In the genomic region with DNA sequence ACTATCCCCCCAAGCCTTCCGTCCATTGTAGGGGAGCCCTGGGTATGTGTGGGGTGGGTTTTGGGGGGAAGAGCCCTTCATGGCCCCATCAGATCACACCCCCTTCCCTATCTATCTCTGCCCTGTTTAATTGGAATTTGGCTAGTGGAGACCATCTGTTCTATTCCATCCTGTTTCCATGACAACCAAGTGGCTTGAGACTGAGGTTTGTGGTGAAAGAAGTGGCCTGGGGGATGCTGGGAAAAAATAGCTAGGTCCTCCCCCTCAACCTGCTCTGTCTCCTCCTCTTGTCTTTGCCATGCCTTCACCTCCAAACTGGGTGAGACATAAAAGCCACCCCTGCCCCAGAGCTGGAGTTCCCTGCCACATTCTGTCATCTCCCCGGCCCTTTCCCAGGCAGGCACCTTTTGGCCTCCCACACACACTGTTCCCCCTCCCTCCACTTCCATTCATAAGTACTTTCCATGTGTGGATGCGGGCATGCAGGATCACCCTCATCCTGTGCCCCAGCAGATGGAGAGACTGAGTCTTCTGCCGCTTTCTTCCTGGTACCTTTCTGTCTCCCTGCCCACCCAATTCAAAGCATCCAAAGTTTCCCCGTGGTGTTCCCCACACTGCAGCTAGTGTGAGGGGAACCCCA, we compare ENCODE assay signal across 9 mouse cellular contexts. TPM values are rescaled to one million over a fixed set of nuclear protein-coding genes. Genes with fewer than 3 reads are reported as not detected.
DNase-seq lines count a peak whose midpoint lies in the region; ATAC-seq and TF ChIP-seq lines count a peak whose summit lies in the region.
"Had no signal": no experiment of that assay in that cellular context is flagged by ENCODE, and none has a peak within 500 bp of the region (broad histone marks: within the 10 kb centered on the region; RNA-seq: fewer than 3 reads in every experiment).

No protein-coding gene starts in this region.

- peak; percentile 76 for ATAC-seq in forebrain, embryonic 13.5 days
- peak; percentile 78 for ATAC-seq in midbrain, embryonic 11.5 days (ENCODE audit: low FRiP score)
- ATAC-seq in stomach, postnatal 0 days (ENCODE audit: low FRiP score, low TSS enrichment), result no peak

- dilution Hi-C loops in CH12.LX (cut with MboI; ENCODE audit: extremely low pct_ligation_motif_present, extremely low pct_unique_long_range_greater_than_20kb, low sequenced_read_pairs), result no loop called here

- H3K79me2 ChIP-seq in CH12.LX (replicated peaks; ENCODE audit: control insufficient read depth, extremely low read depth, insufficient read depth, poor library complexity, severe bottlenecking), result no peaks in the 10 kb centered on the region

- no peak for TF ChIP-seq CTCF in CH12.LX (conservative IDR thresholded peaks at IDR 0.05 in 1 of 2, IDR thresholded peaks at IDR 0.05 in 1 of 2; ENCODE audit: low read depth in 2 of 2, low read length in 2 of 2)
- TF ChIP-seq CTCF in stomach, postnatal 0 days (IDR thresholded peaks at IDR 0.05; ENCODE audit: low read depth), result no peak

- H3K27ac ChIP-seq in CH12.LX (ENCODE audit: insufficient read depth, low read depth), result peak overlapping the region; percentile 56
- peak overlapping the region; percentile 88 for H3K27ac ChIP-seq in forebrain, embryonic 13.5 days
- H3K27ac ChIP-seq in midbrain, embryonic 11.5 days (ENCODE audit: low read depth, low read length), result peak overlapping the region; percentile 64
- no peak overlapping the region for H3K27ac ChIP-seq in stomach, postnatal 0 days (replicated peaks)

- no peak for TF ChIP-seq RAD21 in CH12.LX (IDR thresholded peaks at IDR 0.05; ENCODE audit: low read depth, low read length)

- 0 out of 2 replicates have a peak overlapping the region, but pooled peaks have one; percentile 39 for H3K4me2 ChIP-seq in CH12.LX (ENCODE audit: insufficient read depth, low read depth, poor library complexity, severe bottlenecking)
- H3K4me2 ChIP-seq in forebrain, embryonic 13.5 days, result peak overlapping the region; percentile 44
- no peak overlapping the region for H3K4me2 ChIP-seq in midbrain, embryonic 11.5 days
- H3K4me2 ChIP-seq in stomach, postnatal 0 days (replicated peaks; ENCODE audit: low read depth), result no peak overlapping the region

- no peak for TF ChIP-seq EP300 in CH12.LX (IDR thresholded peaks at IDR 0.05; ENCODE audit: low read length)
- no peak for TF ChIP-seq EP300 in stomach, postnatal 0 days (optimal IDR thresholded peaks at IDR 0.05)

- H3K4me1 ChIP-seq in CH12.LX (ENCODE audit: control insufficient read depth in 1 of 2, insufficient read depth in 2 of 2), result peaks cover 28 to 76% of the 10 kb centered on the region in 2 experiments
- H3K4me1 ChIP-seq in forebrain, embryonic 13.5 days, result peaks cover 74% of the 10 kb centered on the region
- H3K4me1 ChIP-seq in midbrain, embryonic 11.5 days (ENCODE audit: control insufficient read depth, insufficient read depth, low read length), result peaks cover 48% of the 10 kb centered on the region
- no peaks in the 10 kb centered on the region; the same call in 1 of the 2 replicates for H3K4me1 ChIP-seq in stomach, postnatal 0 days (replicated peaks; ENCODE audit: control insufficient read depth, insufficient read depth)

- DNase-seq in cerebellum, adult 9-10 months, result peak; percentile 62
- no peak for DNase-seq in cerebellum, postnatal 25 days
- DNase-seq in CH12.LX (ENCODE audit: extremely low read depth), result peak; percentile 75
- DNase-seq in midbrain, embryonic 11.5 days (ENCODE audit: low spot score, missing footprints), result peak; percentile 91
- DNase-seq in lung, postnatal 14 days, result no peak
- DNase-seq in adrenal gland, postnatal 14 days, result no peak
- no peak for DNase-seq in stomach, postnatal 0 days (ENCODE audit: low spot score)
- DNase-seq: thymus, postnatal 25 days had no signal

- H3K9ac ChIP-seq in CH12.LX (ENCODE audit: insufficient read depth, low read depth), result 0 out of 2 replicates have a peak overlapping the region, but pooled peaks have one; percentile 10
- H3K9ac ChIP-seq in forebrain, embryonic 13.5 days, result no peak overlapping the region; the same call in 1 of the 2 replicates
- H3K9ac ChIP-seq in midbrain, embryonic 11.5 days (ENCODE audit: low read length), result no peak overlapping the region
- H3K9ac ChIP-seq in stomach, postnatal 0 days (ENCODE audit: low read length), result no peak overlapping the region

- H3K36me3 ChIP-seq in CH12.LX (replicated peaks in 1 of 2; ENCODE audit: control insufficient read depth in 1 of 2, insufficient read depth in 1 of 2, low read length in 1 of 2), result peaks cover 0 to 3% of the 10 kb centered on the region in 2 experiments
- H3K36me3 ChIP-seq in forebrain, embryonic 13.5 days (ENCODE audit: poor library complexity, severe bottlenecking), result peaks cover 6% of the 10 kb centered on the region; the same call in 1 of the 2 replicates
- no peaks in the 10 kb centered on the region for H3K36me3 ChIP-seq in midbrain, embryonic 11.5 days (ENCODE audit: control insufficient read depth, insufficient read depth, low read length)
- no peaks in the 10 kb centered on the region for H3K36me3 ChIP-seq in stomach, postnatal 0 days (ENCODE audit: control insufficient read depth, insufficient read depth, low read length)

- no peaks in the 10 kb centered on the region for H3K27me3 ChIP-seq in CH12.LX (replicated peaks)
- no peaks in the 10 kb centered on the region for H3K27me3 ChIP-seq in forebrain, embryonic 13.5 days
- H3K27me3 ChIP-seq in midbrain, embryonic 11.5 days (ENCODE audit: control insufficient read depth, insufficient read depth, low read length), result no peaks in the 10 kb centered on the region
- H3K27me3 ChIP-seq in stomach, postnatal 0 days (ENCODE audit: control insufficient read depth, insufficient read depth, low read length), result no peaks in the 10 kb centered on the region

- WGBS in forebrain, embryonic 13.5 days, result 24% methylated on average over 5 of the region's 5 CpGs
- WGBS in midbrain, embryonic 11.5 days, result 50% methylated on average over 5 of the region's 5 CpGs
- WGBS in stomach, postnatal 0 days, result 69% methylated on average over 5 of the region's 5 CpGs

- no peak for TF ChIP-seq POLR2A in CH12.LX (IDR thresholded peaks at IDR 0.05; ENCODE audit: low read depth, low read length)

- in situ Hi-C loops in CH12.LX (cut with MboI; ENCODE audit: low pct_ligation_motif_present, low pct_unique_long_range_greater_than_20kb, low sequenced_read_pairs), result no loop called here

- H3K9me3 ChIP-seq in CH12.LX (replicated peaks; ENCODE audit: low read length), result peaks cover 8% of the 10 kb centered on the region
- H3K9me3 ChIP-seq in forebrain, embryonic 13.5 days (replicated peaks), result peaks cover 4% of the 10 kb centered on the region; the same call in 1 of the 2 replicates
- H3K9me3 ChIP-seq in midbrain, embryonic 11.5 days (ENCODE audit: control insufficient read depth, low read length), result no peaks in the 10 kb centered on the region
- H3K9me3 ChIP-seq in stomach, postnatal 0 days (ENCODE audit: control insufficient read depth, low read length), result no peaks in the 10 kb centered on the region

- H3K4me3 ChIP-seq in CH12.LX (replicated peaks in 1 of 3; ENCODE audit: low read depth in 2 of 3, low read length in 2 of 3, poor library complexity in 1 of 3), result no peak overlapping the region
- no peak overlapping the region for H3K4me3 ChIP-seq in forebrain, embryonic 13.5 days
- no peak overlapping the region for H3K4me3 ChIP-seq in midbrain, embryonic 11.5 days (ENCODE audit: low read depth, low read length)
- no peak overlapping the region for H3K4me3 ChIP-seq in stomach, postnatal 0 days (ENCODE audit: low read depth, low read length)

TF ChIP-seq in CH12.LX, 34 proteins besides CTCF, POLR2A, EP300 and RAD21:
- TF ChIP-seq TCF12 (IDR thresholded peaks at IDR 0.05; ENCODE audit: low read depth, low read length) (no peak), MYC (IDR thresholded peaks at IDR 0.05; ENCODE audit: low read depth, low read length) (no peak), ZMIZ1 (IDR thresholded peaks at IDR 0.05; ENCODE audit: low read depth, low read length) (no peak), CHD2 (IDR thresholded peaks at IDR 0.05; ENCODE audit: low read length) (no peak), JUND (conservative IDR thresholded peaks at IDR 0.05; ENCODE audit: low read depth, low read length) (no peak), RCOR1 (conservative IDR thresholded peaks at IDR 0.05; ENCODE audit: low read depth, low read length) (no peak), JUN (IDR thresholded peaks at IDR 0.05; ENCODE audit: insufficient read depth, low read depth, low read length) (no peak), USF2 (conservative IDR thresholded peaks at IDR 0.05; ENCODE audit: low read depth, low read length) (no peak), NELFE (IDR thresholded peaks at IDR 0.05; ENCODE audit: low read depth, low read length) (no peak), ZC3H11A (IDR thresholded peaks at IDR 0.05; ENCODE audit: low read depth, low read length) (no peak), PAX5 (IDR thresholded peaks at IDR 0.05; ENCODE audit: low read length) (no peak), SIN3A (IDR thresholded peaks at IDR 0.05; ENCODE audit: low read length) (no peak), NRF1 (IDR thresholded peaks at IDR 0.05; ENCODE audit: low read depth, low read length) (no peak), POLR2AphosphoS2 (IDR thresholded peaks at IDR 0.05; ENCODE audit: low read depth, low read length) (no peak), KAT2A (IDR thresholded peaks at IDR 0.05; ENCODE audit: insufficient replicate concordance, low read length) (no peak), MXI1 (IDR thresholded peaks at IDR 0.05; ENCODE audit: low read depth, low read length) (no peak), IRF4 (IDR thresholded peaks at IDR 0.05; ENCODE audit: low read depth, low read length) (no peak)

RNA-seq across cellular contexts. Expression of a gene that starts 17.5 kb away (rescaled TPM):
- total RNA-seq in CH12.LX (2012; rRNA removed) (1.6 and 1.9 TPM in 2 replicates), CH12.LX (2014; rRNA removed) (0.09 and 0.26 TPM in 2 replicates)
- polyA plus RNA-seq in CH12.LX (2012; ENCODE audit: insufficient read length, low read depth), result 1.4 and 1.8 TPM in 2 replicates
- 8.8 and 10.0 TPM in 2 replicates for polyA plus RNA-seq in forebrain, embryonic 13.5 days (2015; fragmentation: Nextera tagmentation; extraction: Ambion mirVana)
- 6.9 and 8.3 TPM in 2 replicates for polyA plus RNA-seq in midbrain, embryonic 11.5 days (2014; fragmentation: Nextera tagmentation; extraction: Ambion mirVana)
- 15.7 and 21.5 TPM in 2 replicates for total RNA-seq in adrenal gland, postnatal 14 days (2021)
- 5.9 and 6.7 TPM in 2 replicates for polyA plus RNA-seq in stomach, postnatal 0 days (2015; fragmentation: Nextera tagmentation; extraction: Ambion mirVana)

Comparison
In these comparisons a context has a peak if more than half of its experiments do, and no peak if none do; other contexts are left out.
1. DNase-seq: peak in cerebellum, adult 9-10 months (single experiment), CH12.LX (single experiment) and midbrain, embryonic 11.5 days (single experiment); none in cerebellum, postnatal 25 days (0 of 2), lung, postnatal 14 days (single experiment), adrenal gland, postnatal 14 days (single experiment) and stomach, postnatal 0 days (single experiment).
2. H3K4me2 ChIP-seq: peak in CH12.LX (single experiment) and forebrain, embryonic 13.5 days (single experiment); none in midbrain, embryonic 11.5 days (single experiment) and stomach, postnatal 0 days (single experiment).